Mouse (Mus musculus) CD4-positive, CD25-positive, alpha-beta regulatory T cell, adult 4 months (primary cell): ENCODE results near the gene Celsr2. TPM values are rescaled to one million over a fixed set of nuclear protein-coding genes. Genes with fewer than 3 reads are reported as not detected.

Experiments
- ATAC-seq: one replicate; pipeline ENCODE4 v1.8.0; 2017
- polyA plus RNA-seq, 2 experiments: library from polyadenylated mRNA; unstranded; fragments of 100-300 nt; shearing (Covaris generic); gene quantifications; one replicate each; pipeline ENCODE4 v1.2.1; 2017

Celsr2 gene
- polyA plus RNA-seq, 2 experiments from 2014 or later = 0.61 to 2.1 TPM

GRCm38 (mm10) chr3:108411754-108412121 is 3.6 kb downstream of the Celsr2 start:
- no peak for ATAC-seq

- no peak for ATAC-seq
Observed at GRCm38 (mm10) chr3:108411026-108411753, 4.2 kb downstream of the Celsr2 start.

GRCm38 (mm10) chr3:108410359-108410714 is 5.0 kb downstream of the Celsr2 start:
- ATAC-seq = no peak

GRCm38 (mm10) chr3:108409656-108410358 is 5.5 kb downstream of the Celsr2 start:
- no peak for ATAC-seq

- ATAC-seq = no peak
Observed at GRCm38 (mm10) chr3:108408517-108409008, 6.8 kb downstream of the Celsr2 start.

GRCm38 (mm10) chr3:108406306-108406885 is 9.0 kb downstream of the Celsr2 start:
- no peak for ATAC-seq

- ATAC-seq = no peak
Observed at GRCm38 (mm10) chr3:108405536-108406305, 9.6 kb downstream of the Celsr2 start.

- ATAC-seq = no peak
Observed at GRCm38 (mm10) chr3:108402528-108402920, 12.8 kb downstream of the Celsr2 start.

- ATAC-seq = peak; percentile 100
Observed at GRCm38 (mm10) chr3:108401692-108402527, 13.4 kb downstream of the Celsr2 start.

- ATAC-seq = no peak
Observed at GRCm38 (mm10) chr3:108400442-108400841, 14.9 kb downstream of the Celsr2 start.

- no peak for ATAC-seq
Observed at GRCm38 (mm10) chr3:108398281-108398680, 17.1 kb downstream of the Celsr2 start.

GRCm38 (mm10) chr3:108392793-108393192 is 22.6 kb downstream of the Celsr2 start:
- no peak for ATAC-seq

GRCm38 (mm10) chr3:108392299-108392698 is 23.1 kb downstream of the Celsr2 start:
- ATAC-seq = no peak

- ATAC-seq = peak; percentile 99
Observed at GRCm38 (mm10) chr3:108389111-108389545, 26.2 kb downstream of the Celsr2 start.

- no peak for ATAC-seq
Observed at GRCm38 (mm10) chr3:108386186-108386585, 29.2 kb downstream of the Celsr2 start.

- no peak for ATAC-seq
Observed at GRCm38 (mm10) chr3:108384425-108384824, 30.9 kb downstream of the Celsr2 start.

GRCm38 (mm10) chr3:108383485-108384354 is 31.6 kb downstream of the Celsr2 start, which contains the start of gene Psrc1:
Gene Psrc1 (plus strand): TSS chr3:108383839.
- ATAC-seq = peak; percentile 67

GRCm38 (mm10) chr3:108381945-108382875 is 33.1 kb downstream of the Celsr2 start:
- ATAC-seq = peak; percentile 56

GRCm38 (mm10) chr3:108380695-108381094 is 34.7 kb downstream of the Celsr2 start:
- no peak for ATAC-seq
